Mouse (Mus musculus) midbrain, embryonic 12.5 days (tissue): ENCODE data around the gene Capzb. TPM values are rescaled to one million over a fixed set of nuclear protein-coding genes. Genes with fewer than 3 reads are reported as not detected.

Experiments
- ATAC-seq: fragments of 200-750 bp; cut with Nextera tagmentation; 2 replicates; pipeline ENCODE4 v1.8.0; 2017; ENCODE audit warnings: low read depth, moderate TSS enrichment, moderate library complexity; ENCODE audit not compliant: low FRiP score
- H3K27ac ChIP-seq: fragments of 300-500 bp; sonication (generic); replicated peaks from 2 replicates; pipeline ENCODE4 v1.5.1; 2016; ENCODE audit warnings: mild to moderate bottlenecking
- H3K27me3 ChIP-seq: fragments of 300-500 bp; sonication (generic); 2 replicates; pipeline ENCODE4 v1.6.1; 2016; ENCODE audit warnings: mild to moderate bottlenecking
- H3K36me3 ChIP-seq: fragments of 300-500 bp; sonication (generic); 2 replicates; pipeline ENCODE4 v1.6.1; 2016
- H3K4me1 ChIP-seq: fragments of 300-500 bp; sonication (generic); 2 replicates; pipeline ENCODE4 v1.6.1; 2016
- H3K4me2 ChIP-seq: fragments of 300-500 bp; sonication (generic); replicated peaks from 2 replicates; pipeline ENCODE4 v1.6.1; 2016; ENCODE audit warnings: mild to moderate bottlenecking, moderate library complexity
- H3K4me3 ChIP-seq: fragments of 300-500 bp; sonication (generic); 2 replicates; pipeline ENCODE4 v1.5.1; 2016; ENCODE audit warnings: mild to moderate bottlenecking
- H3K9ac ChIP-seq: fragments of 300-500 bp; sonication (generic); replicated peaks from 2 replicates; pipeline ENCODE4 v1.6.1; 2016; ENCODE audit warnings: mild to moderate bottlenecking, moderate library complexity
- H3K9me3 ChIP-seq: fragments of 300-500 bp; sonication (generic); 2 replicates; pipeline ENCODE4 v1.6.1; 2016; ENCODE audit warnings: mild to moderate bottlenecking
- WGBS: fragments of 180-500 bp; shearing (Covaris S2); methylation state at CpG from one replicate; pipeline ENCODE4 v1.1.7; 2016; 5-methylcytosine and 5-hydroxymethylcytosine counted together
- polyA plus RNA-seq: library from polyadenylated mRNA; unstranded; fragments of >200 nt; fragmentation: Nextera tagmentation; extraction: Ambion mirVana; gene quantifications from 2 replicates; pipeline ENCODE4 v1.2.1, GENCODE M21; 2016

Capzb gene
- polyA plus RNA-seq, 1 experiment from 2014 or later = 337 TPM

- no peaks in the 10 kb centered on the region for H3K4me1 ChIP-seq
- H3K4me2 ChIP-seq = no peak overlapping the region
- peaks cover 87% of the 10 kb centered on the region for H3K36me3 ChIP-seq
- no peak for ATAC-seq
- no peaks in the 10 kb centered on the region for H3K9me3 ChIP-seq
- no peak overlapping the region for H3K27ac ChIP-seq
- H3K4me3 ChIP-seq = no peak overlapping the region
- H3K9ac ChIP-seq = no peak overlapping the region
- 94% methylated on average over 12 of the region's 15 CpGs for WGBS
- no peaks in the 10 kb centered on the region for H3K27me3 ChIP-seq
Observed at GRCm38 (mm10) chr4:139284877-139285276, 92.2 kb downstream of the Capzb start.

- no peaks in the 10 kb centered on the region for H3K27me3 ChIP-seq
- 90% methylated on average over 5 of the region's 5 CpGs for WGBS
- ATAC-seq = no peak
Observed at GRCm38 (mm10) chr4:139286234-139286633, 93.5 kb downstream of the Capzb start.

GRCm38 (mm10) chr4:139287122-139287863 lies 94.6 kb downstream of the Capzb start:
- Histone ChIP-seq H3K9me3 (no peaks in the 10 kb centered on the region), H3K27ac (no peak overlapping the region), H3K4me1 (no peaks in the 10 kb centered on the region), H3K36me3 (peaks cover 83% of the 10 kb centered on the region), H3K9ac (no peak overlapping the region), H3K4me3 (no peak overlapping the region), H3K4me2 (no peak overlapping the region), H3K27me3 (no peaks in the 10 kb centered on the region)
- 87% methylated on average over 18 of the region's 18 CpGs for WGBS
- no peak for ATAC-seq

More at GRCm38 (mm10) chr4:139286234-139286633, 93.5 kb downstream of the Capzb start:
- no peak overlapping the region for H3K27ac ChIP-seq
- H3K9me3 ChIP-seq = no peaks in the 10 kb centered on the region
- H3K9ac ChIP-seq = no peak overlapping the region
- peaks cover 86% of the 10 kb centered on the region for H3K36me3 ChIP-seq
- no peaks in the 10 kb centered on the region for H3K4me1 ChIP-seq
- H3K4me3 ChIP-seq = no peak overlapping the region
- H3K4me2 ChIP-seq = no peak overlapping the region

- no peak overlapping the region for H3K27ac ChIP-seq
- H3K4me3 ChIP-seq = no peak overlapping the region
- H3K9me3 ChIP-seq = no peaks in the 10 kb centered on the region
- no peak for ATAC-seq
- WGBS = 71% methylated on average over 10 of the region's 10 CpGs
- H3K4me2 ChIP-seq = no peak overlapping the region
- H3K4me1 ChIP-seq = no peaks in the 10 kb centered on the region
- no peaks in the 10 kb centered on the region for H3K27me3 ChIP-seq
- H3K9ac ChIP-seq = no peak overlapping the region; the same call in 1 of the 2 replicates
- H3K36me3 ChIP-seq = peaks cover 69% of the 10 kb centered on the region
Observed at GRCm38 (mm10) chr4:139289017-139289416, 96.3 kb downstream of the Capzb start.

- Histone ChIP-seq H3K36me3 (peaks cover 54% of the 10 kb centered on the region), H3K9me3 (no peaks in the 10 kb centered on the region), H3K27me3 (no peaks in the 10 kb centered on the region), H3K9ac (no peak overlapping the region), H3K4me2 (no peak overlapping the region), H3K27ac (no peak overlapping the region), H3K4me3 (no peak overlapping the region), H3K4me1 (no peaks in the 10 kb centered on the region)
- 89% methylated on average over 16 of the region's 16 CpGs for WGBS
- ATAC-seq = no peak
Observed at GRCm38 (mm10) chr4:139291099-139291498, 98.4 kb downstream of the Capzb start.

GRCm38 (mm10) chr4:139292038-139292437 lies 99.3 kb downstream of the Capzb start:
- Histone ChIP-seq H3K36me3 (peaks cover 47% of the 10 kb centered on the region), H3K27me3 (no peaks in the 10 kb centered on the region), H3K4me2 (no peak overlapping the region), H3K9me3 (no peaks in the 10 kb centered on the region), H3K4me1 (no peaks in the 10 kb centered on the region), H3K9ac (no peak overlapping the region), H3K4me3 (no peak overlapping the region), H3K27ac (no peak overlapping the region)
- WGBS = 95% methylated on average over 5 of the region's 5 CpGs
- ATAC-seq = no peak

GRCm38 (mm10) chr4:139297566-139297965 lies 104.9 kb downstream of the Capzb start:
- Histone ChIP-seq H3K27me3 (no peaks in the 10 kb centered on the region), H3K27ac (no peak overlapping the region), H3K9ac (no peak overlapping the region), H3K9me3 (no peaks in the 10 kb centered on the region), H3K4me2 (no peak overlapping the region), H3K36me3 (peaks cover 13% of the 10 kb centered on the region; the same call in 1 of the 2 replicates), H3K4me3 (no peak overlapping the region), H3K4me1 (no peaks in the 10 kb centered on the region)
- ATAC-seq = no peak
- 92% methylated on average over 4 of the region's 4 CpGs for WGBS

GRCm38 (mm10) chr4:139298671-139299366 lies 106.1 kb downstream of the Capzb start:
- Histone ChIP-seq H3K27ac (no peak overlapping the region), H3K36me3 (peaks cover 13% of the 10 kb centered on the region; the same call in 1 of the 2 replicates), H3K9ac (no peak overlapping the region), H3K4me2 (no peak overlapping the region), H3K4me1 (no peaks in the 10 kb centered on the region), H3K4me3 (no peak overlapping the region), H3K27me3 (no peaks in the 10 kb centered on the region), H3K9me3 (no peaks in the 10 kb centered on the region)
- ATAC-seq = no peak
- WGBS = 90% methylated on average over 12 of the region's 12 CpGs

- ATAC-seq = no peak
- 93% methylated on average over 8 of the region's 8 CpGs for WGBS
- Histone ChIP-seq H3K9me3 (no peaks in the 10 kb centered on the region), H3K27ac (no peak overlapping the region), H3K4me3 (no peak overlapping the region), H3K4me2 (no peak overlapping the region), H3K27me3 (no peaks in the 10 kb centered on the region), H3K4me1 (no peaks in the 10 kb centered on the region), H3K9ac (no peak overlapping the region), H3K36me3 (peaks cover 13% of the 10 kb centered on the region; the same call in 1 of the 2 replicates)
Observed at GRCm38 (mm10) chr4:139301780-139302179, 109.1 kb downstream of the Capzb start.

- no peaks in the 10 kb centered on the region for H3K4me1 ChIP-seq
- WGBS = 65% methylated on average over 5 of the region's 5 CpGs
- no peak overlapping the region for H3K27ac ChIP-seq
- no peak overlapping the region for H3K4me3 ChIP-seq
- H3K36me3 ChIP-seq = peaks cover 13% of the 10 kb centered on the region; the same call in 1 of the 2 replicates
- no peak overlapping the region for H3K4me2 ChIP-seq
- no peaks in the 10 kb centered on the region for H3K9me3 ChIP-seq
- H3K9ac ChIP-seq = no peak overlapping the region
- no peak for ATAC-seq
- H3K27me3 ChIP-seq = no peaks in the 10 kb centered on the region
Observed at GRCm38 (mm10) chr4:139302241-139302640, 109.5 kb downstream of the Capzb start.

- H3K36me3 ChIP-seq = peaks cover 8% of the 10 kb centered on the region; the same call in 1 of the 2 replicates
- H3K9ac ChIP-seq = no peak overlapping the region
- peaks cover 5% of the 10 kb centered on the region for H3K4me1 ChIP-seq
- 0 out of 2 replicates have a peak, but pooled peaks cover 8% of the 10 kb centered on the region for H3K27me3 ChIP-seq
- ATAC-seq = no peak
- WGBS = 94% methylated on average over 3 of the region's 3 CpGs
- H3K27ac ChIP-seq = no peak overlapping the region
- H3K4me2 ChIP-seq = no peak overlapping the region
- H3K9me3 ChIP-seq = no peaks in the 10 kb centered on the region
- no peak overlapping the region for H3K4me3 ChIP-seq
Observed at GRCm38 (mm10) chr4:139305521-139305920, 112.8 kb downstream of the Capzb start.

- Histone ChIP-seq H3K36me3 (no peaks in the 10 kb centered on the region), H3K4me1 (peaks cover 18% of the 10 kb centered on the region), H3K4me2 (no peak overlapping the region), H3K9ac (0 out of 2 replicates have a peak overlapping the region, but pooled peaks have one; percentile 4), H3K27ac (no peak overlapping the region), H3K4me3 (no peak overlapping the region), H3K27me3 (peaks cover 18% of the 10 kb centered on the region; the same call in 1 of the 2 replicates), H3K9me3 (no peaks in the 10 kb centered on the region)
- WGBS = 88% methylated on average over 5 of the region's 5 CpGs
- ATAC-seq = no peak
Observed at GRCm38 (mm10) chr4:139307916-139308315, 115.2 kb downstream of the Capzb start.
